Mouse (Mus musculus) CH12.LX (cell line): ENCODE measurements around the gene Ccdc162. TPM values are rescaled to one million over a fixed set of nuclear protein-coding genes. Genes with fewer than 3 reads are reported as not detected.

Experiments used
- DNase-seq: peaks from one replicate; pipeline ENCODE4 v3.0.0-alpha.2; 2013; ENCODE audit errors: extremely low read depth
- H3K27ac ChIP-seq: 2 replicates; pipeline ENCODE4 v1.5.1; 2012; ENCODE audit warnings: low read depth, mild to moderate bottlenecking, control low read depth, moderate library complexity; ENCODE audit not compliant: insufficient read depth
- H3K27me3 ChIP-seq: replicated peaks from 2 replicates; pipeline ENCODE3; 2012; ENCODE audit warnings: inconsistent platforms
- H3K36me3 ChIP-seq, 2 experiments: replicated peaks in 1 of 2; 2 replicates each; pipeline versions ENCODE3 to v1.6.1; 2012; ENCODE audit warnings: inconsistent platforms in 1 of 2, low read length in 1 of 2, mild to moderate bottlenecking in 1 of 2, mixed read lengths in 1 of 2, moderate library complexity in 1 of 2; ENCODE audit not compliant: control insufficient read depth in 1 of 2, insufficient read depth in 1 of 2
- H3K4me1 ChIP-seq, 2 experiments: 2 replicates each; pipeline ENCODE4 v1.6.1; 2012; ENCODE audit warnings: inconsistent platforms in 1 of 2, moderate library complexity in 1 of 2; ENCODE audit not compliant: insufficient read depth in 2 of 2, control insufficient read depth in 1 of 2
- H3K4me2 ChIP-seq: 2 replicates; pipeline ENCODE4 v1.6.1; 2012; ENCODE audit warnings: low read depth, mild to moderate bottlenecking, control low read depth; ENCODE audit not compliant: poor library complexity, insufficient read depth, severe bottlenecking
- H3K4me3 ChIP-seq, 3 experiments: fragments of 150-350 bp in 1 of 3; sonication (generic) in 1 of 3; replicated peaks in 1 of 3; 2 replicates each; pipeline versions ENCODE3 to v1.5.1; 2011 to 2012; ENCODE audit warnings: low read depth in 2 of 3, low read length in 2 of 3, mild to moderate bottlenecking in 2 of 3, moderate library complexity in 2 of 3, control low read depth in 1 of 3, improper control_type of control experiment in 1 of 3, inconsistent platforms in 1 of 3, mixed read lengths in 1 of 3; ENCODE audit not compliant: poor library complexity in 1 of 3
- H3K79me2 ChIP-seq: replicated peaks from 2 replicates; pipeline ENCODE4 v1.6.1; 2012; ENCODE audit warnings: mild to moderate bottlenecking, moderate library complexity; ENCODE audit not compliant: control insufficient read depth, poor library complexity, insufficient read depth, severe bottlenecking; ENCODE audit errors: extremely low read depth
- H3K9ac ChIP-seq: 2 replicates; pipeline ENCODE4 v1.6.1; 2012; ENCODE audit warnings: low read depth, mild to moderate bottlenecking, control low read depth, moderate library complexity; ENCODE audit not compliant: insufficient read depth
- H3K9me3 ChIP-seq: replicated peaks from 2 replicates; pipeline ENCODE3; 2012; ENCODE audit warnings: low read length, inconsistent platforms, mixed read lengths
- CHD1 ChIP-seq: IDR thresholded peaks from 2 replicates; pipeline ENCODE4 v1.6.1; 2012; ENCODE audit warnings: low read depth, low read length, improper control_type of control experiment, inconsistent platforms
- EP300 ChIP-seq: IDR thresholded peaks from 2 replicates; pipeline ENCODE4 v1.6.1; 2011; ENCODE audit warnings: low read length, improper control_type of control experiment
- IRF4 ChIP-seq: IDR thresholded peaks from 2 replicates; pipeline ENCODE4 v1.6.1; 2014; ENCODE audit warnings: low read depth, mild to moderate bottlenecking, inconsistent platforms, low read length, improper control_type of control experiment
- JUN ChIP-seq: IDR thresholded peaks from 2 replicates; pipeline ENCODE4 v1.6.1; 2011; ENCODE audit warnings: low read depth, mild to moderate bottlenecking, low read length, improper control_type of control experiment, moderate library complexity; ENCODE audit not compliant: insufficient read depth
- MEF2A ChIP-seq: IDR thresholded peaks from 2 replicates; pipeline ENCODE4 v1.6.1; 2014; ENCODE audit warnings: low read depth, mild to moderate bottlenecking, inconsistent platforms, low read length, improper control_type of control experiment, borderline replicate concordance
- MXI1 ChIP-seq: IDR thresholded peaks from 2 replicates; pipeline ENCODE4 v1.6.1; 2011; ENCODE audit warnings: mild to moderate bottlenecking, low read depth, low read length, improper control_type of control experiment
- MYC ChIP-seq: IDR thresholded peaks from 2 replicates; pipeline ENCODE4 v1.6.1; 2011; ENCODE audit warnings: low read depth, mild to moderate bottlenecking, improper control_type of control experiment, low read length
- PAX5 ChIP-seq: IDR thresholded peaks from 2 replicates; pipeline ENCODE4 v1.6.1; 2012; ENCODE audit warnings: low read length, inconsistent platforms, mixed read lengths
- POLR2AphosphoS2 ChIP-seq: IDR thresholded peaks from 2 replicates; pipeline ENCODE4 v1.6.1; 2011; ENCODE audit warnings: low read depth, low read length, improper control_type of control experiment
- RAD21 ChIP-seq: IDR thresholded peaks from 2 replicates; pipeline ENCODE4 v1.6.1; 2011; ENCODE audit warnings: low read depth, mild to moderate bottlenecking, low read length, improper control_type of control experiment, moderate library complexity
- SIN3A ChIP-seq: IDR thresholded peaks from 2 replicates; pipeline ENCODE4 v1.6.1; 2012; ENCODE audit warnings: low read length, improper control_type of control experiment, inconsistent platforms
- TBP ChIP-seq: conservative IDR thresholded peaks from 2 replicates; pipeline ENCODE4 v1.6.1; 2011; ENCODE audit warnings: low read depth, low read length, improper control_type of control experiment
- UBTF ChIP-seq: IDR thresholded peaks from 2 replicates; pipeline ENCODE4 v1.6.1; 2012; ENCODE audit warnings: low read depth, mild to moderate bottlenecking, inconsistent platforms, low read length, improper control_type of control experiment, moderate library complexity
- ZC3H11A ChIP-seq: IDR thresholded peaks from 2 replicates; pipeline ENCODE4 v1.6.1; 2012; ENCODE audit warnings: low read depth, mild to moderate bottlenecking, inconsistent platforms, low read length, improper control_type of control experiment
- ZMIZ1 ChIP-seq: IDR thresholded peaks from 2 replicates; pipeline ENCODE4 v1.6.1; 2012; ENCODE audit warnings: low read depth, mild to moderate bottlenecking, inconsistent platforms, low read length, improper control_type of control experiment
- dilution Hi-C: fragments of 300-500 bp; cut with MboI; formaldehyde crosslinking; loops from 2 replicates; pipeline ENCODE4 v1.14.3; 2020; ENCODE audit warnings: low sequenced_read_pairs; ENCODE audit not compliant: extremely low pct_unique_long_range_greater_than_20kb, extremely low pct_ligation_motif_present
- in situ Hi-C: fragments of 300-500 bp; cut with MboI; formaldehyde crosslinking; loops from 3 replicates; pipeline ENCODE4 v1.14.3; 2019; ENCODE audit warnings: low sequenced_read_pairs, low pct_ligation_motif_present, low pct_unique_long_range_greater_than_20kb, mixed read lengths
- polyA plus RNA-seq: library from polyadenylated mRNA; unstranded; fragments of >175 nt; gene quantifications from 2 replicates; pipeline ENCODE4 v1.2.1, GENCODE M21; 2012; ENCODE audit warnings: low read depth; ENCODE audit not compliant: insufficient read length
- total RNA-seq, 2 experiments: library from RNA; depleted of rRNA; stranded (reverse); fragments of 300-350 nt in 1 of 2; fragments of >200 nt in 1 of 2; gene quantifications; 2 replicates each; pipeline ENCODE4 v1.2.3; 2012 to 2014

Gene Ccdc162
- total and polyA plus RNA-seq, 3 experiments = 0.64 to 1.3 (median 1.3) TPM

- no peak for DNase-seq
- Histone ChIP-seq H3K9ac (no peak overlapping the region), H3K4me1 (peaks cover 14 to 38% of the 10 kb centered on the region in 2 experiments), H3K79me2 (no peaks in the 10 kb centered on the region), H3K9me3 (no peaks in the 10 kb centered on the region), H3K4me3 (no peak overlapping the region), H3K36me3 (no peaks in the 10 kb centered on the region), H3K27me3 (no peaks in the 10 kb centered on the region), H3K27ac (no peak overlapping the region), H3K4me2 (no peak overlapping the region)
- no peak for TF ChIP-seq SIN3A
- in situ Hi-C loops = no loop called here
- dilution Hi-C loops = no loop called here
These were observed 148.1 kb downstream of the Ccdc162 start for GRCm38 (mm10) chr10:41568306-41568705.

GRCm38 (mm10) chr10:41565141-41565540, 151.3 kb downstream of the Ccdc162 start:
- DNase-seq = no peak
- dilution Hi-C loops (no loop called here), in situ Hi-C loops (no loop called here)
- Histone ChIP-seq H3K4me1 (peaks cover 0 to 10% of the 10 kb centered on the region in 2 experiments; a peak in 2 of 4 replicates), H3K9ac (no peak overlapping the region), H3K27me3 (no peaks in the 10 kb centered on the region), H3K4me2 (no peak overlapping the region), H3K79me2 (no peaks in the 10 kb centered on the region), H3K27ac (no peak overlapping the region), H3K9me3 (peaks cover 11% of the 10 kb centered on the region), H3K36me3 (no peaks in the 10 kb centered on the region), H3K4me3 (no peak overlapping the region)
- no peak for TF ChIP-seq MXI1
- TF ChIP-seq ZC3H11A = no peak
- no peak for TF ChIP-seq UBTF
- TF ChIP-seq RAD21 = no peak
- no peak for TF ChIP-seq MYC
- TF ChIP-seq PAX5 = no peak
- TF ChIP-seq EP300 = no peak
- TF ChIP-seq MEF2A = no peak
- no peak for TF ChIP-seq IRF4
- TF ChIP-seq POLR2AphosphoS2 = no peak
- no peak for TF ChIP-seq CHD1
- TF ChIP-seq JUN = no peak
- TF ChIP-seq TBP = no peak
- no peak for TF ChIP-seq ZMIZ1
